Mouse (Mus musculus): ENCODE data around the gene Pdrg1. TPM values are rescaled to one million over a fixed set of nuclear protein-coding genes. Genes with fewer than 3 reads are reported as not detected.

The Pdrg1 gene
- 142 TPM in 2 replicates for polyA plus RNA-seq (2015; fragmentation: Nextera tagmentation; extraction: Ambion mirVana)

DNA sequence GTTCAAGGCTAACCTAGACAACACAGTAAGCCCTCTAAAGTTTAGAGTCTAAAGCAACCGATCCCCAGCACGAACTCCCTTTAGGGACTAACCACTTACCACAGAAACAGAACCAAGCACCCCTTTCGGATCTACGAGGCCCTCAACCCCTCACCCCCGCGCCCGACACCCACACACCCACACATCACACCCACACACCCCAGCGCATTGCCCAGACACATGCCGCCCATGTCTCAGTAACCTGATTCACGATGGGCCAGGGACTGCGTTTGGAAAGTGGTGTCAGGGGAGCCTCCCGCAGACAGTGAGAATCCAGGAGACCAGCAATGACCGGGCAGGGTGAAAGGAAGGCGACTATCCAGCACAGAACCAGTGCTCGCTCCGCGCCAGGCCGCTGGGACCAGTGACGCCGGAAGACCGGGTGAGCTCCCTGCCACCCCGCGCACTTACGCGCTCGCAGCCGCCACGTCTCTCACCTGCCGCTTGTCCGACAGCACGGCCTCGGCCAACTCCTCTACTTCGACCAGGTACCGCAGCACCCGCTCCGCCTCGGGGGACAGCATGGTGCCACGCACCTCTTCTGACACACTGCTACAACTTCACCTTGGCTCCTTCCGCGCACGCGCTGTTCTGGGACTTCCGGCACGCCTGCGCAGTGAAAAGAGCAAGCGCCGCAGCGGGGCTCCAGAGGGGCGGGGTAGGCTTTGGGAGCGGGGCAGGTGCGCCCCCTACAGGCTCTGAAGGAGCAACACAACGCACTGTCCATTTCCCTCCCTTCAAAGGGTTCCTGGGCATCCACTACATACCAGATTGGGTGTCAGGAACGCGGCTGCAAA, at the start of gene Pdrg1:
Pdrg1 (minus strand) TSS at position 670 of the 836 bp plus-strand sequence.
- Histone ChIP-seq H3K27ac (peak within 1 kb of the TSS; percentile 54; the same call in 1 of the 2 replicates), H3K9me3 (replicated peaks) (no peaks in the 10 kb centered on the region), H3K9ac (peak within 1 kb of the TSS; percentile 87), H3K4me1 (peaks cover 19% of the 10 kb centered on the region), H3K27me3 (peaks cover 8% of the 10 kb centered on the region; the same call in 1 of the 2 replicates), H3K4me3 (peak within 1 kb of the TSS; percentile 90), H3K36me3 (ENCODE audit: poor library complexity, severe bottlenecking) (peaks cover 30% of the 10 kb centered on the region), H3K4me2 (peak within 1 kb of the TSS; percentile 84)
- peak; percentile 95 for ATAC-seq
- WGBS = 2% methylated on average over 54 of the region's 54 CpGs

DNA sequence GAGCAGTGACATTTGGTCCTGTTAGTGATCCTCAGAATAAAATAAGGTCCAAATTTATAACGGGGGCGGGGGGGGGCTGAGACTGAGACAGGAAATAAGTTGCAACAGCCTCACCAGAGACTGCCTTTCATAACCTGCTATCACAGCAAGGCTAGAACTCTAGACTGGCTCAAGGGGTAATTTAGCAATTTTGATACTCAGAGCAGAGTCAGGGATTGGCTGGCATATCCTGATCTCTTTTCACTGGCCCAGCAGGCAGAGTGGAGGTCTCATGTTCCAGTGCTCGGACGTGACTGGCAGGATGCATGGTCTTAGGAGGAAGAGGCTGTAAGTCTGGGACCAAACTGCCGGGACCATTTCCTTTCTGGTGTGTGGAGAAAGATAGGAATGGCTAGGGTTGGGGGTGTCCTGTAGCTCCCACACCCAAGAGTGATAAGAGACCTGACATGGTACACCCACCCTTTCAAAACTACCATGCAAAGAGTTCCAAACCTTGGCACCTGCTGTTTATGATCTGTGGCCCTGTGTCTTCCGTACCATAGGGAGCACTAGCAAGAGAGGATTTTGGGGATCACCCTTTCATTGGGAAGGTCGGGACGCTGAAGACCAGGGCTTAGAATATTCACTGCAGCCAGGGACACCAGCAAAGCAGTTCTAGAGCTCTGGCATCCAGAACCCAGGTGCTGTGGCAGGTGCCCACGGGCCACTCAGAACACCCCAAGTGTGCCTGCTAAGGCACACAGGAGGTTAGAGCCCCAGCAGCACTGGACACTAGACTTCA, 49.2 kb upstream of the Pdrg1 start:
- H3K27ac ChIP-seq = no peak overlapping the region

GRCm38 (mm10) chr2:153063394-153063793, 48.2 kb upstream of the Pdrg1 start:
- 48% methylated on average over 3 of the region's 3 CpGs for WGBS
- Histone ChIP-seq H3K27me3 (peaks cover 16% of the 10 kb centered on the region), H3K4me2 (no peak overlapping the region), H3K36me3 (ENCODE audit: poor library complexity, severe bottlenecking) (no peaks in the 10 kb centered on the region), H3K9ac (no peak overlapping the region), H3K27ac (0 out of 2 replicates have a peak overlapping the region, but pooled peaks have one; percentile 2), H3K4me3 (no peak overlapping the region), H3K4me1 (peaks cover 7% of the 10 kb centered on the region; the same call in 1 of the 2 replicates), H3K9me3 (replicated peaks) (no peaks in the 10 kb centered on the region)
- no peak; the same call in 1 of the 2 replicates for ATAC-seq

More for the DNA sequence above, 49.2 kb upstream of the Pdrg1 start:
- Histone ChIP-seq H3K36me3 (ENCODE audit: poor library complexity, severe bottlenecking) (no peaks in the 10 kb centered on the region), H3K9me3 (replicated peaks) (no peaks in the 10 kb centered on the region), H3K4me1 (peaks cover 7% of the 10 kb centered on the region; the same call in 1 of the 2 replicates), H3K4me3 (no peak overlapping the region), H3K27me3 (peaks cover 19% of the 10 kb centered on the region), H3K4me2 (no peak overlapping the region), H3K9ac (no peak overlapping the region)
- 78% methylated on average over 9 of the region's 9 CpGs for WGBS
- no peak for ATAC-seq

- Histone ChIP-seq H3K27ac (no peak overlapping the region), H3K4me3 (no peak overlapping the region), H3K9ac (no peak overlapping the region), H3K27me3 (no peaks in the 10 kb centered on the region), H3K4me2 (no peak overlapping the region), H3K4me1 (peaks cover 7% of the 10 kb centered on the region; the same call in 1 of the 2 replicates), H3K36me3 (ENCODE audit: poor library complexity, severe bottlenecking) (no peaks in the 10 kb centered on the region), H3K9me3 (replicated peaks) (no peaks in the 10 kb centered on the region)
- ATAC-seq = no peak
- WGBS = 89% methylated on average over 7 of the region's 7 CpGs
Observed at GRCm38 (mm10) chr2:153060216-153060615, 45.0 kb upstream of the Pdrg1 start.

- H3K9ac ChIP-seq = no peak overlapping the region
- no peak overlapping the region for H3K4me3 ChIP-seq
- H3K9me3 ChIP-seq (replicated peaks) = no peaks in the 10 kb centered on the region
- no peak overlapping the region for H3K27ac ChIP-seq
- no peak overlapping the region for H3K4me2 ChIP-seq
- no peak for ATAC-seq
- H3K27me3 ChIP-seq = peaks cover 9% of the 10 kb centered on the region
- 79% methylated on average over 4 of the region's 4 CpGs for WGBS
- H3K4me1 ChIP-seq = peaks cover under 1% of the 10 kb centered on the region; the same call in 1 of the 2 replicates
- peaks cover 12% of the 10 kb centered on the region for H3K36me3 ChIP-seq (ENCODE audit: poor library complexity, severe bottlenecking)
Observed at GRCm38 (mm10) chr2:153058365-153058764, 43.1 kb upstream of the Pdrg1 start.

DNA sequence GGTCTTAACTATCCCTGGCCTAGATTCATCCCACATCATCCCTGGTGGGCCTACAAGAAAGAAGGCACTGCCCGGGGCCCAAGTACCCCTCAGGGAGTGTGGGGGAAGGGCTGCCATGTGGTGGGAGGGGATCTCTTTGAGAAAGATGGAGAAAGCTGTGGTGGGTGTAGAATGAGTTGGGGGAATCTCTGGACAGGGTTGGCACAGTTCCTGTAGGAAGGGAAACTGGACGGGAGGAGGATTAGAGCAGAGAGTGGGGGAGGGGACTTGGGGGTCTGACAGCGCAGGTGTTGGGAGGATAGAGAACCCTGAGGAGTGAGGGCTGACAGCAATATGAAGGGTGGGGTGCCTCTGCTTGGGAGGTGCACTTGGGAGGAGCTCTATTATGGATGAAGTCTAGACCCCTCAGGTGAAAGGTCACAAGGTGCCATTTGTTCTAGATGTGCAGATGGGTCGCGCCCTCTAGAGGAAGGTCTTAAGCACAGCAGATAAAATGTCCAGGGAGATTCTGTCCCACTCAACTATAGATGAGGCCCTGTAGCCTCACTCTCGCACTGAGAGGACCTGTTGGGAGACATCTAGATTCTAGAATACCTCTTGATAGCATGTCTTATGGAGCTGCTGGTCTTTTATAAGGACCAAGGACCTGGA, 40.2 kb upstream of the Pdrg1 start:
- H3K4me2 ChIP-seq = no peak overlapping the region
- WGBS = 63% methylated on average over 6 of the region's 6 CpGs
- peaks cover 4% of the 10 kb centered on the region; the same call in 1 of the 2 replicates for H3K4me1 ChIP-seq
- no peak overlapping the region for H3K9ac ChIP-seq
- no peak overlapping the region for H3K27ac ChIP-seq
- H3K4me3 ChIP-seq = no peak overlapping the region
- no peaks in the 10 kb centered on the region for H3K9me3 ChIP-seq (replicated peaks)
- no peak for ATAC-seq
- peaks cover 12% of the 10 kb centered on the region for H3K36me3 ChIP-seq (ENCODE audit: poor library complexity, severe bottlenecking)
- peaks cover 31% of the 10 kb centered on the region for H3K27me3 ChIP-seq

DNA sequence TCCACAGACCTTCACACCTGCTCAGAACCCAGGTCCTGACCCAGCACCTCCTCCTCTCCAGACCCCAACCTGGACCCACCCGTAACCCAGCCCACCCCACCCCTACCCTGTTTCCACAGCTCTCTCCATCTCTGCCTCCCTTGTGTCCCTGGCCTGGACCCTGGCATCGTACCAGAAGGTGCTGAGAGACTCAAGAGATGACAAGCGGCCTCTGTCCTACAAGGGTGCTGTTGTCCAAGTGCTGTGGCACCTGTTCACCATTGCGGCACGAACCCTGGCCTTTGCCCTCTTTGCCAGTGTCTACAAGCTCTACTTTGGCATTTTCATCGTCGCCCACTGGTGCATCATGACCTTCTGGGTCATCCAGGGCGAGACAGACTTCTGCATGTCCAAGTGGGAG, 38.7 kb upstream of the Pdrg1 start:
- Histone ChIP-seq H3K9me3 (replicated peaks) (no peaks in the 10 kb centered on the region), H3K36me3 (ENCODE audit: poor library complexity, severe bottlenecking) (peaks cover 12% of the 10 kb centered on the region), H3K4me2 (no peak overlapping the region), H3K4me3 (no peak overlapping the region), H3K4me1 (peaks cover 18% of the 10 kb centered on the region), H3K27me3 (peaks cover 31% of the 10 kb centered on the region), H3K27ac (no peak overlapping the region), H3K9ac (no peak overlapping the region)
- ATAC-seq = no peak
- 92% methylated on average over 8 of the region's 8 CpGs for WGBS

GRCm38 (mm10) chr2:153052700-153053351, 37.6 kb upstream of the Pdrg1 start:
- H3K4me2 ChIP-seq = no peak overlapping the region
- H3K27me3 ChIP-seq = peaks cover 31% of the 10 kb centered on the region
- no peak overlapping the region for H3K9ac ChIP-seq
- H3K27ac ChIP-seq = no peak overlapping the region
- peaks cover 12% of the 10 kb centered on the region for H3K36me3 ChIP-seq (ENCODE audit: poor library complexity, severe bottlenecking)
- no peak for ATAC-seq
- 7% methylated on average over 30 of the region's 30 CpGs for WGBS
- peaks cover 22% of the 10 kb centered on the region for H3K4me1 ChIP-seq
- H3K9me3 ChIP-seq (replicated peaks) = no peaks in the 10 kb centered on the region
- no peak overlapping the region for H3K4me3 ChIP-seq

DNA sequence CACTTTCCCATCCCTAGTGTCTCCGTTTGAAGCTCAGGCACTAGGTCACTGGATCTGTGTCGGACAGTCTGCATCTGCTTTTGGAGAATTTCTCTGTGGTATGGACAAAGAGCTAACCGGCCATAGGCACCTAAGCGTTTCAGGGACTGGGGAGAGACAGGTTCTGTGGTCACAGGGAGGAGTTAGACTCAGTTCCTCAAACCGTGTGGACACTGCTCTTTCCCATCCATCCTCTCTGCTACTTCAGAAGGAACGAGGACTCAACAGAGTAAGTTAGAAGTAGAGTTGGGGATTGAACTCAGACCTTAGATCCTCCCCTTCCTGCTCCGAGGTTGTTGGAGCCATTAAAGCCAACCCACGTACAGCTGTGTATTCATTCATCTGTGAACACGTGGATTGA, 36.3 kb upstream of the Pdrg1 start:
- Histone ChIP-seq H3K4me3 (no peak overlapping the region), H3K4me1 (peaks cover 30% of the 10 kb centered on the region), H3K27ac (no peak overlapping the region), H3K4me2 (no peak overlapping the region), H3K9ac (no peak overlapping the region), H3K27me3 (peaks cover 31% of the 10 kb centered on the region), H3K36me3 (ENCODE audit: poor library complexity, severe bottlenecking) (peaks cover 12% of the 10 kb centered on the region), H3K9me3 (replicated peaks) (no peaks in the 10 kb centered on the region)
- no peak for ATAC-seq
- WGBS = 83% methylated on average over 9 of the region's 9 CpGs

DNA sequence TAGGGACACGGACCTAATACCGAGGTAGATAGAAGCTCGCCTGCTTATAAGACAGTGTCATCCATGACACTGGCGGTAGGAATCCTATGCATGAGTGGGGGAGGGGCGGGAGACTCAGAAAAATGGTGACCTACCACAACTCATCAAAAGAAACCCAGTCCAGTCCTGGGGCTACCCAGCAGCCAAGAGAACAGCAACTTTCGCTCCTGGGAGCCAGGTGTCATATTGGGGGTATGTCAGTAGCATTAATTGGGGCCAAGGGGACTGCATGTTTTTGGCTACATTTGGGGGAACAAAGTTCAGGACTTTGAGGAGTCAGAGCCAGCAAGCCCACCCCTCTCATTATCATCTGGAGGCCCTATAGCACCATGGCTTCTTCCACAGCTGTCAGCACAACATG, 35.9 kb upstream of the Pdrg1 start:
- no peaks in the 10 kb centered on the region for H3K9me3 ChIP-seq (replicated peaks)
- no peak overlapping the region for H3K4me3 ChIP-seq
- H3K27me3 ChIP-seq = peaks cover 31% of the 10 kb centered on the region
- no peak overlapping the region for H3K4me2 ChIP-seq
- no peak overlapping the region for H3K27ac ChIP-seq
- WGBS = 88% methylated on average over 6 of the region's 6 CpGs
- peaks cover 34% of the 10 kb centered on the region for H3K4me1 ChIP-seq
- no peak for ATAC-seq
- H3K36me3 ChIP-seq (ENCODE audit: poor library complexity, severe bottlenecking) = peaks cover 12% of the 10 kb centered on the region
- no peak overlapping the region for H3K9ac ChIP-seq

DNA sequence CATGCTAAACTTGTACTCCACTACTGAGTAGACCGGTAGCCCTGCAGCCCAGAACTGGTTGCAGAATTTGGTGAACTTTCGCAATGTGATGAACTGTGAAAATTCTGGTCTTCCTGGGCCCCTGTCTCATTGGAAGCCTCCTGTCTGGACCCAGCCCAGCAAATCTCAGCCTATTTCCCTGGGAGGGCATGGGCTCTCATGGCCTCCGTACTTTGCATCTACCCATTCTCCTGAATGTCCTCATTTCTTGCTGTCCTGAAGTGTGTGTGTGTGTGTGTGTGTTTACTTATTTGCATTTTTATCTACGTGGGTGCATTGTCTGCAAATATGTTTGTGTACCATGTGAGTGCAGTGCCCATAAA, 34.8 kb upstream of the Pdrg1 start:
- WGBS = 80% methylated on average over 4 of the region's 4 CpGs
- no peak overlapping the region for H3K4me3 ChIP-seq
- H3K9ac ChIP-seq = no peak overlapping the region
- peak overlapping the region; percentile 92 for H3K27ac ChIP-seq
- no peak for ATAC-seq
- peaks cover 12% of the 10 kb centered on the region for H3K36me3 ChIP-seq (ENCODE audit: poor library complexity, severe bottlenecking)
- H3K9me3 ChIP-seq (replicated peaks) = no peaks in the 10 kb centered on the region
- peaks cover 39% of the 10 kb centered on the region for H3K4me1 ChIP-seq
- peaks cover 31% of the 10 kb centered on the region for H3K27me3 ChIP-seq
- no peak overlapping the region for H3K4me2 ChIP-seq
